Mouse (Mus musculus): ENCODE measurements at regions not wholly inside any gene's neighbourhood (a gene's known extent, or its start where the extent isn't known, plus 50 kb on each side); places are given as distances from the start of the nearest gene placed in this dataset.

- no peak for DNase-seq (ENCODE audit: low read depth, low spot score)
Measured at GRCm38 (mm10) chr7:128834894-128835293, 90.2 kb downstream of the Sec23ip start.

DNA sequence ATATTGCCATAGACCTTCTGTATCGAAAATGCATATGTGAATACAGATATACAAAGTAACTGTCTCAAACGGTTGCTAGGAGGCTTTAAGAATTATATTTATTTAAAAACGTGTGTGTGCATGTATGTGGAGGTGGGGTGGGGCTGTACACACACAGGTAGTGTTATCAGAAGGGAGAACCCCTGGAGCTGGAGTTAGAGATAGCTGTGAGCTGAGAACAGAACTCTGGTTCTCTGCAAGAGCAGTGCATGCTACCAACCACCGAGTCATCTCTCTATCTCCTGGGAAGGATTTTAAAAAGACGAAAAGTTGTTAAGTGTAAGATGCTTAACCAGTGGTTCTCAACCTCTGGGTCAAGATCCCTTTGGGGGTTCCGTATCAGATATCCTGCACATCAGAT lies 91.7 kb downstream of the Sec23ip start:
- DNase-seq (ENCODE audit: low read depth, low spot score) = no peak

- no peak for DNase-seq (ENCODE audit: low read depth, low spot score)
Measured at GRCm38 (mm10) chr7:128842561-128842960, 97.8 kb downstream of the Sec23ip start.

GRCm38 (mm10) chr7:128843576-128843975 lies 98.8 kb downstream of the Sec23ip start:
- DNase-seq (ENCODE audit: low read depth, low spot score) = no peak

- DNase-seq (ENCODE audit: low read depth, low spot score) = no peak
Measured at GRCm38 (mm10) chr7:128849261-128849660, 104.5 kb downstream of the Sec23ip start.

DNA sequence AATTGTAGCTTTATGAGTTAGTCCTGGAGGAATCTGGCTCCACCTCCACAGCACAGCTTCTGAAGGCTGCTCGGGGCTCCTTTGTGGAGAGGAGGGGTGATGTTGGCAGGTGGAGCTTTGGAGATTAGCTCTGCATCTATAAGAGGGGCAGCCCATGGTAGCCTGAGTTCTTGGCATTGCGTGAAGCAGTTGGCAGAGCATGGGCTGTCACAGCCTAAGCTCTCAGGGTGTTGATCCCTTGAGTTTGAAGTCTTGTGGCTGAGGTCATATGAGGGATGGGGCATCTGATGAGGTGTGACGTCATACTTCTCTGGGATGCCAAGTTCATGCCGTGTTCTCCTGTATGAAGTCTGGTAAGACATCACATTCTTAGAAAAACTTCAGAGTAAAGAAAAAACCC lies 109.5 kb downstream of the Sec23ip start:
- no peak for DNase-seq (ENCODE audit: low read depth, low spot score)

- DNase-seq (ENCODE audit: low read depth, low spot score) = peak; percentile 11
Measured at GRCm38 (mm10) chr7:128854690-128855343, 110.1 kb downstream of the Sec23ip start.

GRCm38 (mm10) chr7:128860141-128860540 lies 115.4 kb downstream of the Sec23ip start:
- peak; percentile 42 for DNase-seq (ENCODE audit: low read depth, low spot score)

GRCm38 (mm10) chr7:128860709-128861108 lies 116.0 kb downstream of the Sec23ip start:
- DNase-seq (ENCODE audit: low read depth, low spot score) = peak; percentile 32

DNA sequence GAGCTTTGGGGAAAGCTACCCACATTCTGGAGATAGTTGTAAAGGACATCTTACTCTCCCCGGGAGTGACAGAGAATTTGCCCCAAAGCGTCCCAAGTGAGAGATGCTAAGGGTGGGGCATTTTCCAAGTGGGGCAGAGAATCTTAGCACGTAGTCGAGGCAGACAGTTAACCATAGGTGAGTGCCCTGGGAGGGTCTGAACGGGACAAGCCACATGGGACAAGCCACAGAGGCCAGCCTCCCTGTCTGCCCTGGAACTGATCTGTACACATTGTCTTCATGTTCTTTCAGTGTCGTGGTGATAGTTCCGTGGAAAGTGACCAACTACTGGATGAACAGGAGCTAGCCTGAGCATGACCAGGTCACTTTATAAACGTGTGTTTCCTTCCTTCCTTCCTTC lies 116.6 kb downstream of the Sec23ip start:
- no peak for DNase-seq (ENCODE audit: low read depth, low spot score)

GRCm38 (mm10) chr7:128868799-128869198 lies 124.1 kb downstream of the Sec23ip start:
- DNase-seq (ENCODE audit: low read depth, low spot score) = no peak

DNA sequence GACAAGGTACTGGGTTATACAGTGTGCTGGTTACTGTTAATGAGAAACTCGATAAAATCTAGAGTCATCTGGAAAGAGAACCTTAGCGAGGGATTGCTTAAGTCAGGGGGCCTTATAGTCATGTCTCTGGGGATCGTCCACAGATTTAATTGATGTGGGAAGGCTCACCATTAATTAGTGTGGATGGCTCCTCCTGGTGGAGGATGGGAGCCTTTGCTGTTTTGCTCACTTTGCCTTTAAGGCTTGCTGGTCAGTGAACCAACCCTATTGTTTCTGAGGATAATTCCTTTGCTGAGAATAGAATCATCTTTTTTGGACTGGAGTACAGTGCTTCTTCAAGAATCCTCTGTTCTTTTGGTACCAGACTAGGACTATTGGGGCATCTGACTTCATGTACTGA lies 139.3 kb downstream of the Sec23ip start:
- no peak for DNase-seq (ENCODE audit: low read depth, low spot score)

- DNase-seq (ENCODE audit: low read depth, low spot score) = no peak
Measured at GRCm38 (mm10) chr7:128885551-128885950, 140.8 kb downstream of the Sec23ip start.

DNA sequence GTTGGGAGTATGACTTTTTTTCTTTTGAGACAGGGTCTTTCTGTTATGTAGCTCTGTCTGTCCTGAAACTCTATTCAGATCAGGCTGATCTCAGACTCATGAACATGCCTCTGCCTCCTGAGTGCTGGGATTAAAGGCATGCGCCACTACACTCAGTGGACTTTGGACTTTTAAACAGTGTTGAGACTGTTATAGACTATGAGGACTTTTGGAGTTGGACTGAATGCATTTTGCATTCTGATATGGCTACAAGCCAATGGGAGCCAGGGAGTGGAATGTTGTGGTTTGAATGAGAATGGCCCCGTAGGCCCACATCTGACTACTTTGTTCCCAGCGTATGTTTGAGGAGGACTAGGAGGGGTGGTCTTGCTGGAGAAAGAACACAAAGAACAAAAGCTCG lies 165.4 kb downstream of the Sec23ip start:
- DNase-seq (ENCODE audit: low read depth, low spot score) = no peak

DNA sequence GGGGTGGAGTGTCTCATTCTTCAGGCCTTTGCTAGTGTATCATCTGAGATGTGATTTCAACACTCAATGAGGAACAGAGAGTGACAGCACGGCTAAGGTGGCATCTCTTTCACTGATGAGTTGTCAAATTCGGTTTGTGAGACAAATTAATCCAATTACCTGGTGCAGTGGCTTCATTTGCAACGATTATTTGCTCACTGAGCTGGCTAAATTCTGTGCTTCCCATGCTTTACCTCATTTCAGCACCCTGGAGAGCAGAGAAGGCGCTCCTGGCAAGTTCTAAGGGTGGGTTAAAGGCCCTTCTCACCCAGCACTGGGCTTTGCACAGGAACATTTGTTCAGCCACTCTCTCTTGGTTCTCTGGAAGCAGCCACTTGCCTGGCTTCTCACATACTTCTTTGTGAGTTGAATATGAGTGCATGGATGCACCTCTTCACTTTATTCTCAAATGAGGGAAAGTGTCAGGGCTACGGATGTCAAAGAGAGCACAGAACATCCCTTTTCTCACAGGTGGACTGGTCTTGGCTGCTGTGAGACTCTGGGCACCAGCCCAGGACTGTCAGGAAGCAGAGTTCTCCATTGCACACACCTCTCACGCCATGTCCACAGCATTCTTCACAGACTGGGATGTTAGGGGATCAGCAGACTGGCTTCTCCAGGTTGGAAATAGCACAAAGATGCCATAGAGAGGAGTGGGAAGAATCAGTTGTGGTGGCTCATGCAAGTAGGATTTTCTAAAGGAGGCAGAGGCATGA lies 193.4 kb downstream of the Sec23ip start:
- DNase-seq (ENCODE audit: low read depth, low spot score) = no peak

GRCm38 (mm10) chr7:128960575-128960974 lies 215.8 kb downstream of the Sec23ip start:
- no peak for DNase-seq (ENCODE audit: low read depth, low spot score)

- DNase-seq (ENCODE audit: low read depth, low spot score) = no peak
Measured at GRCm38 (mm10) chr7:128979904-128980303, 235.2 kb downstream of the Sec23ip start.

GRCm38 (mm10) chr7:128980827-128981226 lies 236.1 kb downstream of the Sec23ip start:
- no peak for DNase-seq (ENCODE audit: low read depth, low spot score)

- no peak for DNase-seq (ENCODE audit: low read depth, low spot score)
Measured at GRCm38 (mm10) chr7:128998759-128999158, 254.0 kb downstream of the Sec23ip start.

DNA sequence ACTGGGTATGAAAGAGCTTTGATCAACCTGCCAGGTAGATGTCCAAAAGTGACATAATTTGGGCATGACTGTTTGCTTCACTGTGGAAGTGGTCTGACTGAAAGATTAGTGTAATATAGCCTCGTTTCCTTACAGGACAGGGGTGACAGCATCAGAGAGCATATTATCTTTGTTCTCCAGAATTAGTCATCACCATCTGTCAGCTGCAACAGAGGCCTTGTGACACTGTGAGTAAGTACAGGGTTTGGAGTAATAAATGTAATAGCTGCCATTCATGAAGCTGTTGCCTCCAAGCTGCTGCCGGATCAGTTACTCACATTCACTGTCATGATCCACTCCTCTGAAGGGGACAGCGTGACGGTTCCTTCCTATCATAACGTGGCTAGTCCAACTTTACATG lies 254.4 kb upstream of the Plpp4 start:
- no peak for DNase-seq (ENCODE audit: low read depth, low spot score)

DNA sequence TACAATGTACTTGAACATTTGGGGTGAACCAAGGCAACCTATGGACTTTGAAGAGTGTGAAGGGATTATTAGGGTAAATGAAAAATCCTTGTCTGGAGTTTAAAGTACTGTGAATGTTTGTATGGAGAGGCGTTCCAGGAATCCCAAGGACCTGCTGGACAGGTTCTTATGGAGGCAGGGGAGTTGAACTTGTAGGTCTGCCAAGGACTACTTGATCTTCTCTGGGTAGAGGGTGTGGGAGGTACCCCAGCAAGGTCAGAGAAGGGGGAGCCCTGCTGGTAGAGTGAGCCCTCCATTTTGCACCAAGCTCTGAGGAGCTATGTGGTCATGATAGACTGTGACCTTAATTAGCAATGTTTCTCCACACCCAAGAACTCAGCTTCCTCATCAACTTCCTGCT lies 253.7 kb upstream of the Plpp4 start:
- no peak for DNase-seq (ENCODE audit: low read depth, low spot score)

- no peak for DNase-seq (ENCODE audit: low read depth, low spot score)
Measured at GRCm38 (mm10) chr7:129016353-129016752, 240.5 kb upstream of the Plpp4 start.

DNA sequence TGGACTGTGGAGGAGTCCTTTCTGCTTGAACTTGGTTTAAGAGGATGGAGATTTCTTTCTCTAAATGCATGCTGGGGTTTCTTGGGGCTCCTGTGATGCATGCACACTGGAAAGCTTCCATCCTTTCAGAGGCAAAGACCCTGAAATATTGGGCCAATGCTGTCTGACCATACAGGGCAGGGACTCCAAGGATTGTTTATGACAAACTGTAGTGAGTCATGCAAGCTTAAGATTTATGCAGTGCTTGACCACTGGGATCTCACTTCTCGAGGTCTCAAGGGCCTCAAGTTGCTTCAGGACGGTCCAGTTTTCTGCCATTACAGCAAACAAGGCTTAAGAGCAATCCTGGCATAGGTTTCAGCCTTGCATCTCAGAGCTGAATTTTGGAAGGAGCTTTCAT lies 229.7 kb upstream of the Plpp4 start:
- no peak for DNase-seq (ENCODE audit: low read depth, low spot score)
